Comparison of ENCODE assay signal across 8 mouse cellular contexts in the genomic region with DNA sequence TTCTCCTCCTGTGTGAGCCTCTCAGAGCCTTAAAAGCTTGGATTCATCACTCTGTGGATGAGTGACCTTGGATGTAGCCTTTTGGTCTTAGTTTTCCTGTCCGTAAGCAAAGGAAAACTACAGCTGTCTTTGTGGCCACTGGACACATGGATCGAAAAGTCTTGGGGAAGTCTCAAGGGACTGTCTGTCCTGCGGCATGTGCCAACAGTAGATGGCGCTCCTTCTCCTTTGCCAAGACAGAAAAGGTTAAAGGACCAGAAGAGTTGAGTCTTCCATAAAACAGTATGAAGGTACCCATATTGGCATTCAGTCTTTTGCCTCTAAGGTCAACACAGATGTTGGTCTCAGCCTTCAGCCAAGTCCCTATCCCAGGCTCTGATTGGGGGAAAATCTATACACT. TPM values are rescaled to one million over a fixed set of nuclear protein-coding genes. Genes with fewer than 3 reads are reported as not detected.
DNase-seq lines count a peak whose midpoint lies in the region; ATAC-seq and TF ChIP-seq lines count a peak whose summit lies in the region.

No protein-coding gene starts in this region.

- intact Hi-C loops in left cerebral cortex, postnatal 14 days (cut with DNase I) = no loop called here

- CTCF ChIA-PET in Patski (lab: Charles Lee) = interaction anchor here (0.6 to 4.4 kb wide), 16 partner anchors 9 to 351 kb away, joined by 3 to 37 read pairs (median 4); no protein-coding TSS in a partner anchor

- no peaks in the 10 kb centered on the region for H3K36me3 ChIP-seq in liver, embryonic 11.5 days (ENCODE audit: control insufficient read depth, insufficient read depth, low read length)
- no peaks in the 10 kb centered on the region for H3K36me3 ChIP-seq in myocyte (ENCODE audit: control insufficient read depth, insufficient read depth)

- H3K4me1 ChIP-seq in liver, embryonic 11.5 days (replicated peaks; ENCODE audit: control insufficient read depth, insufficient read depth, low read length) = no peaks in the 10 kb centered on the region

- H3K4me3 ChIP-seq in liver, embryonic 11.5 days (ENCODE audit: low read depth, low read length) = no peak overlapping the region
- no peak overlapping the region for H3K4me3 ChIP-seq in myocyte

- H3K27me3 ChIP-seq in liver, embryonic 11.5 days (replicated peaks; ENCODE audit: control insufficient read depth, insufficient read depth, low read length) = no peaks in the 10 kb centered on the region
- H3K27me3 ChIP-seq in Patski = peaks cover 3% of the 10 kb centered on the region
- H3K27me3 ChIP-seq in myocyte (ENCODE audit: control insufficient read depth, insufficient read depth, insufficient read length) = peaks cover 11% of the 10 kb centered on the region

- in situ Hi-C loops in Patski (cut with MboI; ENCODE audit: low pct_unique_long_range_greater_than_20kb) = loop anchor here (5.0 to 25.0 kb wide), 3 partner anchors 243 to 628 kb away; no protein-coding TSS in a partner anchor

- DNase-seq in liver = peak; percentile 57
- DNase-seq in liver, embryonic 11.5 days (ENCODE audit: low spot score) = no peak
- DNase-seq in Patski (ENCODE audit: low read depth, low spot score) = peak; percentile 12
- DNase-seq in cerebellum, postnatal 25 days = peak; percentile 54 to 80
- peak; percentile 73 for DNase-seq in heart, postnatal 4 days
- peak; percentile 39 to 67 for DNase-seq in left cerebral cortex, postnatal 14 days (ENCODE audit: low spot score in 2 of 2)
- peak; percentile 44 for DNase-seq in thymus, postnatal 25 days

- WGBS in liver, embryonic 11.5 days = 17% methylated on average over 4 of the region's 4 CpGs

- no peak for TF ChIP-seq POLR2A in myocyte (IDR thresholded peaks at IDR 0.05; ENCODE audit: insufficient read length, low read depth)

- no peak overlapping the region for H3ac ChIP-seq in myocyte (ENCODE audit: control insufficient read depth, insufficient read length)

- no peak for ATAC-seq in liver, embryonic 11.5 days (replicated peaks; ENCODE audit: low FRiP score)
- peak; percentile 66 for ATAC-seq in Patski

- no peak overlapping the region for H3K4me2 ChIP-seq in liver, embryonic 11.5 days
- H3K4me2 ChIP-seq in myocyte (ENCODE audit: low read depth) = peak overlapping the region; percentile 50

- H3K9me3 ChIP-seq in liver, embryonic 11.5 days (ENCODE audit: control insufficient read depth, low read length) = no peaks in the 10 kb centered on the region

- POLR2A ChIA-PET in Patski (lab: Charles Lee) = interaction anchor here (0.6 kb wide), 1 partner anchor 232 kb away, joined by 3 read pairs; no protein-coding TSS in a partner anchor

- no peak overlapping the region for H3K27ac ChIP-seq in liver, embryonic 11.5 days (ENCODE audit: low read depth, low read length)

- no peak overlapping the region for H3K9ac ChIP-seq in liver, embryonic 11.5 days (ENCODE audit: low read depth, low read length)

- no peaks in the 10 kb centered on the region for H3K79me2 ChIP-seq in myocyte (ENCODE audit: control insufficient read depth, insufficient read depth)

- TF ChIP-seq CTCF in Patski (IDR thresholded peaks at IDR 0.05) = peak; percentile 93

TF ChIP-seq in myocyte, 11 proteins besides CTCF, POLR2A, EP300 and RAD21:
- TF ChIP-seq MYOG (IDR thresholded peaks at IDR 0.05; ENCODE audit: control insufficient read depth in 1 of 3, insufficient read depth in 1 of 3, insufficient read length in 2 of 3, low read depth in 2 of 3) (peak in 1 of 3 experiments; percentile 8), MAX (IDR thresholded peaks at IDR 0.05; ENCODE audit: low read depth) (no peak), MYOD1 (IDR thresholded peaks at IDR 0.05; ENCODE audit: control insufficient read depth in 1 of 3, insufficient read length in 2 of 3, low read depth in 2 of 3) (peak in 1 of 3 experiments; percentile 25)

RNA-seq across cellular contexts. Expression of a gene that starts 47.6 kb away (rescaled TPM):
- polyA plus RNA-seq in liver, embryonic 11.5 days (2014; fragmentation: Nextera tagmentation; extraction: Ambion mirVana) = 0.27 and 1.0 TPM in 2 replicates
- polyA plus RNA-seq in Patski (2021) = 11.2 TPM
- total RNA-seq in heart, postnatal 4 days (2021) = 10 to 100 TPM; 43.5 to 50.1 TPM
- total RNA-seq in left cerebral cortex, postnatal 14 days (2021) = 1 to 10 TPM; 5.0 to 5.5 TPM
- 2.4 TPM for polyA plus RNA-seq in myocyte (2012; fragmentation: generic; extraction: Trizol)
